Mouse (Mus musculus): ENCODE measurements at regions not wholly inside any gene's neighbourhood (a gene's known extent, or its start where the extent isn't known, plus 50 kb on each side); places are given as distances from the start of the nearest gene placed in this dataset.

- Histone ChIP-seq H3K4me1 (replicated peaks) (no peaks in the 10 kb centered on the region), H3K27ac (no peak overlapping the region), H3K36me3 (no peaks in the 10 kb centered on the region), H3K9me3 (replicated peaks) (no peaks in the 10 kb centered on the region), H3K4me2 (no peak overlapping the region), H3K9ac (no peak overlapping the region), H3K27me3 (no peaks in the 10 kb centered on the region), H3K4me3 (replicated peaks) (no peak overlapping the region)
- ATAC-seq (ENCODE audit: low read depth) (no peak), DNase-seq (no peak)
- 67% methylated on average over 9 of the region's 9 CpGs for WGBS (ENCODE audit: insufficient replicate concordance)
These were observed 597.7 kb downstream of the Gm19410 start for GRCm38 (mm10) chr8:36363291-36363690.

GRCm38 (mm10) chr8:36364567-36365231 lies 599.1 kb downstream of the Gm19410 start:
- Histone ChIP-seq H3K9me3 (replicated peaks) (no peaks in the 10 kb centered on the region), H3K27me3 (no peaks in the 10 kb centered on the region), H3K4me2 (no peak overlapping the region), H3K36me3 (no peaks in the 10 kb centered on the region), H3K4me1 (replicated peaks) (no peaks in the 10 kb centered on the region), H3K27ac (no peak overlapping the region), H3K4me3 (replicated peaks) (no peak overlapping the region), H3K9ac (no peak overlapping the region)
- ATAC-seq (ENCODE audit: low read depth) (no peak), DNase-seq (no peak)
- WGBS (ENCODE audit: insufficient replicate concordance) = 65% methylated on average over 6 of the region's 6 CpGs

GRCm38 (mm10) chr8:36365945-36366344 lies 600.4 kb downstream of the Gm19410 start:
- Histone ChIP-seq H3K4me1 (replicated peaks) (no peaks in the 10 kb centered on the region), H3K9ac (no peak overlapping the region), H3K9me3 (replicated peaks) (no peaks in the 10 kb centered on the region), H3K36me3 (no peaks in the 10 kb centered on the region), H3K27ac (no peak overlapping the region), H3K4me2 (no peak overlapping the region), H3K4me3 (replicated peaks) (no peak overlapping the region), H3K27me3 (no peaks in the 10 kb centered on the region)
- 46% methylated on average over 2 of the region's 2 CpGs for WGBS (ENCODE audit: insufficient replicate concordance)
- ATAC-seq (ENCODE audit: low read depth) = no peak
- DNase-seq = no peak

- DNase-seq (no peak), ATAC-seq (ENCODE audit: low read depth) (no peak)
- H3K36me3 ChIP-seq = no peaks in the 10 kb centered on the region
- H3K9me3 ChIP-seq (replicated peaks) = no peaks in the 10 kb centered on the region
- no peak overlapping the region for H3K4me3 ChIP-seq (replicated peaks)
- H3K9ac ChIP-seq = no peak overlapping the region
- no peaks in the 10 kb centered on the region for H3K4me1 ChIP-seq (replicated peaks)
- no peak overlapping the region for H3K4me2 ChIP-seq
- H3K27me3 ChIP-seq = no peaks in the 10 kb centered on the region
- H3K27ac ChIP-seq = no peak overlapping the region
- 55% methylated on average over 5 of the region's 5 CpGs for WGBS (ENCODE audit: insufficient replicate concordance)
These were observed 611.2 kb downstream of the Gm19410 start for GRCm38 (mm10) chr8:36376579-36377350.

GRCm38 (mm10) chr8:36394487-36394886 lies 598.9 kb upstream of the AI429214 start:
- no peaks in the 10 kb centered on the region for H3K9me3 ChIP-seq (replicated peaks)
- H3K9ac ChIP-seq = no peak overlapping the region
- no peak for DNase-seq
- H3K4me3 ChIP-seq (replicated peaks) = no peak overlapping the region
- H3K27ac ChIP-seq = no peak overlapping the region
- H3K4me2 ChIP-seq = no peak overlapping the region
- H3K4me1 ChIP-seq (replicated peaks) = no peaks in the 10 kb centered on the region
- WGBS (ENCODE audit: insufficient replicate concordance) = 55% methylated on average over 9 of the region's 9 CpGs
- no peaks in the 10 kb centered on the region for H3K27me3 ChIP-seq
- ATAC-seq (ENCODE audit: low read depth) = no peak
- no peaks in the 10 kb centered on the region for H3K36me3 ChIP-seq

GRCm38 (mm10) chr8:36396493-36396892 lies 596.9 kb upstream of the AI429214 start:
- H3K27me3 ChIP-seq = no peaks in the 10 kb centered on the region
- WGBS (ENCODE audit: insufficient replicate concordance) = 50% methylated on average over 1 of the region's 1 CpGs
- H3K4me3 ChIP-seq (replicated peaks) = no peak overlapping the region
- ATAC-seq (ENCODE audit: low read depth) (no peak), DNase-seq (no peak)
- H3K9me3 ChIP-seq (replicated peaks) = no peaks in the 10 kb centered on the region
- no peak overlapping the region for H3K4me2 ChIP-seq
- H3K27ac ChIP-seq = no peak overlapping the region
- H3K9ac ChIP-seq = no peak overlapping the region
- no peaks in the 10 kb centered on the region for H3K36me3 ChIP-seq
- no peaks in the 10 kb centered on the region for H3K4me1 ChIP-seq (replicated peaks)

GRCm38 (mm10) chr8:36406706-36407105 lies 586.7 kb upstream of the AI429214 start:
- Histone ChIP-seq H3K9me3 (replicated peaks) (no peaks in the 10 kb centered on the region), H3K9ac (no peak overlapping the region), H3K27me3 (no peaks in the 10 kb centered on the region), H3K4me3 (replicated peaks) (no peak overlapping the region), H3K4me1 (replicated peaks) (no peaks in the 10 kb centered on the region), H3K36me3 (no peaks in the 10 kb centered on the region), H3K27ac (no peak overlapping the region), H3K4me2 (no peak overlapping the region)
- 62% methylated on average over 2 of the region's 2 CpGs for WGBS (ENCODE audit: insufficient replicate concordance)
- ATAC-seq (ENCODE audit: low read depth) (no peak), DNase-seq (no peak)

Data from liver, embryonic 13.5 days (tissue).